Mouse (Mus musculus): Measurements from ENCODE around the gene Gm9112.
"Not testable (repeated sequence)": the region's sequence is repeated elsewhere in the genome, so short reads cannot be mapped to it uniquely, and the experiment has no call there.

The Gm9112 gene

DNA sequence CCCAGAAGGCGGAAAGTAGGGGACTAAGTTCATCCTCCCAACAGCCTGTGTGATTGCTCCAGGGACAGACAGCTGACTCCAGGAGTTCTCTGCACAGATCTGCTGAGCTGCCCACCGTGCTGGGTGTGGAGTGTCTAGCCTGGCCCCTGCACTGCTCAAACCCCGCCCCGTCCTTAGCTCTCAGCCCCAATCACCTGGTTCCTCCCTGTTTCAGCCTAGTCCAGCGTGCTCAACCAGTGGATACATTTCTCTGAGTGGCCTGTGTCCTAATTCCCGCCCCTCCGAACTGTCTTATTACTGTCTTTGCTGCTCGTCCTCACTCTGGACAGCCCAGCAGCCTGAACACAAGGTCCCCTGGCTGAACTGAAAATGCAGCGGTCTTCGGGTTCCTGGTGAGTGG, at the start of gene Gm9112, which contains the start of gene Dmrtc1b:
Gene Gm9112 (minus strand): TSS at position 101 of the 400 bp plus-strand sequence.
Gene Dmrtc1b (plus strand): TSS at position 331 of the 400 bp plus-strand sequence.
- not testable (repeated sequence) for DNase-seq (ENCODE audit: low read depth, low spot score)

DNA sequence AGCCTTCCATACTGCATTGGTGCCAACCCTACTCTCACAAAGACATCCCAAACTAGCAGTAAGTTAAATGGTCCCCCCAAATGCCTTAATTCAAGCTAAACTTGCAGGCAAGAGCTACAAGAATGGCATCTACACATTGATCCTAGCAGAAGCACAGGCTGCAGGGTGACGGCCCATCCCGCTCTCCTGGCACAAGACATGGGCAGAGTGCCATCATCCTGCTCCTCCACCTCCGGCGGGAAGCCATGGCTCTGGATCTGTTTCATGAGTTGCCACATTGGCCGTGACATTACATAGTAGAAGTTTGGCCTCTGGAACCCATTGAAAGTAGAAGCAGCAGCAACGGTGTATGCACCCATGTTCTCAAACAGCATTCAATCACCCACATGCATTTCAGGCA, 16.8 kb upstream of the Gm9112 start:
- DNase-seq (ENCODE audit: low read depth, low spot score): not testable (repeated sequence)

- DNase-seq (ENCODE audit: low read depth, low spot score): peak; percentile 12
Measured at GRCm38 (mm10) chrX:102700636-102701035, 6.8 kb downstream of the Gm9112 start.

- DNase-seq (ENCODE audit: low read depth, low spot score): peak; percentile 23
Measured at GRCm38 (mm10) chrX:102689252-102689651, 18.2 kb downstream of the Gm9112 start.

- not testable (repeated sequence) for DNase-seq (ENCODE audit: low read depth, low spot score)
Measured at GRCm38 (mm10) chrX:102686872-102687271, 20.6 kb downstream of the Gm9112 start, which contains the start of gene Gm3880. Gm3880 (minus strand) TSS chrX:102686972.

- not testable (repeated sequence) for DNase-seq (ENCODE audit: low read depth, low spot score)
Measured at GRCm38 (mm10) chrX:102684706-102685105, 22.7 kb downstream of the Gm9112 start.

- DNase-seq (ENCODE audit: low read depth, low spot score): no peak
Measured at GRCm38 (mm10) chrX:102666641-102667040, 40.8 kb downstream of the Gm9112 start.

- no peak for DNase-seq (ENCODE audit: low read depth, low spot score)
Measured at GRCm38 (mm10) chrX:102660712-102661111, 46.7 kb downstream of the Gm9112 start.
